Mouse (Mus musculus) spleen, postnatal 0 days (tissue): ENCODE measurements around the gene Cenps. TPM values are rescaled to one million over a fixed set of nuclear protein-coding genes. Genes with fewer than 3 reads are reported as not detected.

ENCODE experiments used
- polyA plus RNA-seq: library from polyadenylated mRNA; unstranded; fragments of >200 nt; fragmentation: Nextera tagmentation; extraction: Ambion mirVana; gene quantifications from 2 replicates; pipeline ENCODE4 v1.2.1, GENCODE M21; 2015

The Cenps gene
- polyA plus RNA-seq: 27.1 and 28.8 TPM in 2 replicates

DNA sequence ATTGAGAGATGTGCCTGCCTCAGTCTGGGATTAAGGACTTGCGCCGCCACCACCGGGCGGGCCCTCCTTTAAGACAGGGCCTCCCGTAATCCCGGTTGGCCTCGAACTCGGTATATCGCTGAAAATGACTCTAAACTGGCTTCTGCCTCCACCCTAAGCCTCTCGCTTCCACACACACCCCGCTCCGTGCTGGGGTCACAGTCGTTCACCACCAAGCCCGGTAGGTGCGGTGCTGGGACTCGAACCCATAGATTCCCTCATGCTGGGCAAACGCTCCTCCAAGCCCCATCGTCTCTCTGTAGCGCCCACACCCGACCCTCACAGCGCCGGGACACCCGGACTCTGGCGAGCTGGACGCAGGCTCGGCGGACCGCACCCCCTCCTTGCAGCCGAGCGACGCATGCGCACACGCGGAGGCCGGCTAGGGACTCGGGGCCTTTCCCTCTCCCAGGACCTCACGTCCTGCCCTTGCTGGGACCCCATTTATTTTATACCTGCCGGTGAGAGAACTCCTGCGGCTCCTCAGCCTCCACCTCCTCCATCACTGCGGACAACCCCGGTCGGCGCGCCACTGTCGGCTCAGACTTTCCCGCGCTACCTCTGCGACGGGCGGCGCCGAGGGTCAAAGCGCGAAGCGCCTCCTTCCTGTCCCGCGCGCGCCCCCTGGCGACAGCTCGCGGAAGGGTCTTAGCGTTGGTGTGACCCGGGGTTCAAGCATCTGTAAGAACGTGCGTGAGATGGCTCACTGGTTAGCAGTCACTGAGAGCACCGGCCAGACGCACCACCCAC lies at the start of gene Cenps:
TSS of gene Cenps (minus strand) at position 648 of the 789 bp plus-strand sequence.

DNA sequence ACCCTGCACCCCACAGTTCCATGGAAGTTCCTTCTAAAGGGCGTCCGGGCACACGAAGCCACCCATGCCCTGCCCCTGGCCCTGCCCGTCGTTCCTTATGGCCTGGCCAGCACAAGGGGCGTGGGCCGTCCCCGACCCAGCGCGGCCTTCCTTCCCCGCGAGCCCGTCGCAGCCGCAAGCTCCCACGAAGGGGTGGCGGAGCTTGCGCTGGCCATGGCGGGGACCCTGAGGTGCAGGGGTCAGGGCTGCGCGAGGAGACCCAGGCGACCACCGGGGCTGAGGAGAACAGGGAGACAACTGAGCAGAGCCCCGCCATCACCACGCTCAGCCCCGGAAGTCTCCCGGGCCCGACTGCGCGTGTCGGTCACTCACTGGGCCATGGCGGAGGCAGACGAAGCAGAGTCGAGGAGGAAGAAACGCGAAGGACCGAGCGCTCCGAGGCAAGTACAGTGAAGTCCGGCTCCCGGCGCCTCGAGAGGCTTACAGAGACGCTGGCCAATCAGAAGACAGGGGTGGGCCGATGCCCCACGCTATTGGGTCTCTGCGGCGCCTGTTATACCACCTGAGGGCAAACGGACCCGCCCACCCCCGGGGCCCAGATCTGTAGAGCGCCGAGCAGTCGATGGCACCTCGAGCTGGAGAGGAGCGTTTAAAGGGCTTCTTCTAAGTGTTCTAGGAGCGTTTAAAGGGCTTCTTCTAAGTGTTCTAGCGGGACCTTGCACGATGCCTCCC lies 29.0 kb upstream of the Cenps start, which contains the start of gene Pgd:
TSS of gene Pgd (minus strand) at position 557 of the 732 bp plus-strand sequence.

DNA sequence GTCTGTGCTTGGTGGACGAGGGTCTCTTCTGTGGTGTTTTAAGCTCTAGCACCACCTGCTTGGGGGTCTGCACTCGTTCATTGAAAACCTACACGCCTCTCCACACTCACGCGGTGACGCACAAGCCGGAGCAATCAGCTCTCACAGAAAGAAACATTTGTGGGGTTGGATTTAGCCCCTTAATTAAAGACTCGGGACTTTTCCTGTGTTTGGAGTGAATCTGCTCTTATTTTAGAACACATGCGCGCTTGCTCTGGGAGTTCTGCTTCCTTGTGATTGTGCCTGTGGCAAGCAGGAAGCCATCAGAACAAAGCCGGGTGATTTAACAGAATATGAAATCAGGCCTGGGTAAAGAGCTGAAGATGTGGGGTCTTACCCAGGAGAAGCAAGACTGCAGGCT lies 10.8 kb downstream of the Cenps start, which contains the start of gene Cort:
TSS of gene Cort (minus strand) at position 101 of the 400 bp plus-strand sequence.

DNA sequence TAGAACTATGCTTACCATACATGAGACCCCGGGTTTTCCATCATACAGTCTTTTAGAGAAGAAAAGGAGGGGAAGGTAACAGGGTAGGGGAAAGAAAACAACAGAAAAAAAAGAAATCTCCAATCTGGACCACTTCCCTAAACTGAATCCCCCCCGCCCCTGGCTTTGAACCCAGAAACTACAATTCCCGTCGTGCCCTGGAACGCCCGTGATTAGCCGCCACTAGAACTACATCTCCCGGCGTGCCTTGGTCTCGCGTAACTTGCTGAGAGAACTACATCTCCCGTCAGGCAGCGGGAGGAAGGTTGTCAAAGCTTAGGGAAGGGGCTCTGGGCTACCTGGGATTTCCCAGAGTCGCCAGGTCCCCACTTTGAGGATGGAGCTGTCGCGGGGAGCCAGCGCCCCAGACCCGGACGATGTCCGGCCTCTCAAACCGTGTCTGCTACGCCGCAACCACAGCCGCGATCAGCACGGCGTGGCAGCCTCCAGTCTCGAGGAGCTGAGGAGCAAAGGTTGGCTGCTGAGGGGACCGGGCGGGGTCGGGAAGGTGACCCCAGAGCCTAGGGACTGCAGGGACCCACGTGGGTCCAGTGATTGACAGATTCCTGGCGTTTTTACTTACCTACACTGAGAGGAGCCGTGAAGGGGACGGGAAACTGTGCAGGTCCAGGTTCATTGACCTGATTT lies 33.4 kb downstream of the Cenps start, which contains the start of gene Dffa:
TSS of gene Dffa (plus strand) at position 272 of the 687 bp plus-strand sequence.

DNA sequence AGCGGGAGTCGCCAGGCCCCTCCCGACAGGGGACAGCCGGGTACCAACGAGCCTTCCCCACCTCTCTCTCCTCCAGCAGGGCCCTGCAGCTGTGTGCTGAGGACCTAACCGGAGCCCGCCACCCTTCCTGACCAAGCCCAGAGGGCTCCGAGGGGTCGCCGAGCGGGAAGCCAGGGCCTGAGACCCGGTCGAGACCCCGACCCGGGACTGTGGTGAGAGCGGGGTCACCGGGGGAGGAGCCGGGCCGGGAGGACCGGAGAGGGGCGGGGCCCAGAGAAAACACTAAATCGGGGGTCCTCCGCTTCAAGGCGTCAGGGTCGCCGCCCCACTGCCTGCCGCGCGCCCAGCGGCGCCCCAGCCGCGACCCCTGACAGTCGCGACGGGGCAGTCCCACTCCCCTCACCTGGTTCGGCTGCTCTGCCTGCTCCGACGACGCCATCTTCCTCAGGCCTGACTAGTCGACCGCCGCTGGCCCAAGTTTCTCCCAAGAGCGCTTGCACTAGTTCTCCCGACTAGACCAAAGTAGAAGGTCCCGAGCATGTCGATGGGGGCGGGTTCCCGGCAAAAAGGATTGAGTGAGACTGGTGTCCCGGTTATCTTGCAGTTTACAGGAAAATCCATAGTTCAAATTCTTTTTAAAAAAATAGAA lies 37.9 kb downstream of the Cenps start, which contains the start of gene Pex14:
TSS of gene Pex14 (minus strand) at position 508 of the 649 bp plus-strand sequence.

Other genes with a start within 250 kb of the Cenps start
- 16.2 and 18.9 TPM in 2 replicates for gene Pex14, start 37.8 kb downstream of the Cenps start, polyA plus RNA-seq
- gene Dffa, start 33.5 kb downstream of the Cenps start, polyA plus RNA-seq: 13.5 and 16.8 TPM in 2 replicates
- gene Cort, start 10.9 kb downstream of the Cenps start, polyA plus RNA-seq: 0.19 TPM in 1 of 2 replicates, not detected in the other
- gene Pgd, start 29.1 kb upstream of the Cenps start, polyA plus RNA-seq: 78.4 and 97.0 TPM in 2 replicates
- 6.3 and 10.6 TPM in 2 replicates for gene Kif1b, start 170.1 kb upstream of the Cenps start, polyA plus RNA-seq